Mouse (Mus musculus) liver (tissue): ENCODE data around the gene Gp5.
"Not testable (repeated sequence)": the region's sequence is repeated elsewhere in the genome, so short reads cannot be mapped to it uniquely, and the experiment has no call there.

ENCODE experiments used
- DNase-seq: peaks from one replicate; pipeline ENCODE4 v3.0.0-alpha.2; 2020; ENCODE audit warnings: mixed read lengths

Gp5 gene

DNA sequence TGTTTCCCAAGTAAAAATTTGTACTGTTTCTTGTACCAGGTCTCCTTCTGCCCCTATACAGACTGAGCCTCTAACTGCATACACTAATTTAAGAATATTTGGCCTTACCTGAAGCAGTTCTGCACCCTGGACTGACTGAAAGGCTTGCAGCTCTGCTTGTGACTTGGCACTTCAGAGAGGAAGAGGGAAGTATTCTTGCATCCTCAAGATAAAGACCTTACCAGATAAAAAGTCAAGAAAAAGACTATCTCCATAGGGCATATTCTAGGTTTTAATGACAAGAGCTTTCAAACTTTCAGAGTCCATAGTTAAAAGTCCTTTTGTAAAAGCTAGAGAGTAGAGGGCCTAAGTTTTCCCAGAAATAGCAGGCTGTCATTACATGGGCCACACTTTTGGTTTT is at the start of gene Gp5:
Gene Gp5, minus strand, starts transcription at position 133 of the 400 bp plus-strand sequence.
- no peak for DNase-seq

DNA sequence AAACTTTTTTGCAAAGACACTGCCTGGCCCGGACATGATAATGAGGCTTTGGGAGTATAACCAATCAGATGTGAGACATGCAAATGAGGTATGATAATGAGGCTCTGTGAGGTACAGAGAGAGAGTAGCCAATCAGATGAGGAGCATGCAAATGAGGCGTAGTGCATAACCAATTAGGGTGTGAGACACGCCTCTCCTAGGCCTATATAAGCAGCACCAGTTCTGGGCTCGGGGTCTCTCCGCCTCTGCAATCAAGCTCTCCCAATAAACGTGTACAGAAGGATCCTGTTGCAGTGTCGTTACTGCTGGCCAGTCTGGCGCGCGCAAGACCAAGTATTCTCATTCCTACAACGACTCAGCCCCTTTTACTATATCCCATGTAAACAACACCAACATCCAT is 42.9 kb upstream of the Gp5 start:
- DNase-seq: not testable (repeated sequence)

DNA sequence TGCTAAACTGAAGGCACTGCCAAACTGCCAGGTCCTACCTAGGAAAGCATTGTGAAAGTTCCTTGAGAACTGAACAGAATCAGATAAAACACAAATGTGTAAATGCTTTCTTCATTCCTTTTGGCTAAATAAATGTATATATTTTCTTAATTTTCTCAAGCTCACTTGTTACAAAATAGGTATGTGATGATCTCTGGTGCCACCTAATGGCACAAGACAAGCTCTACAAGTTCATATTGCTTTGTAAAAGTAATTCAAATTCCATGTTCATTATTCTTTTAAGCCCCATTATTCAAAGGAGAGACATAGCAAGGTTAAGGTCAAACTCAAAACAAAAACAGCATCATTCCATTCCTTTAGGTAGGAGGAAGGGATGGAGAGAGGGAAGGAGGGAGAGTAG is 3.7 kb upstream of the Gp5 start:
- DNase-seq: no peak

DNA sequence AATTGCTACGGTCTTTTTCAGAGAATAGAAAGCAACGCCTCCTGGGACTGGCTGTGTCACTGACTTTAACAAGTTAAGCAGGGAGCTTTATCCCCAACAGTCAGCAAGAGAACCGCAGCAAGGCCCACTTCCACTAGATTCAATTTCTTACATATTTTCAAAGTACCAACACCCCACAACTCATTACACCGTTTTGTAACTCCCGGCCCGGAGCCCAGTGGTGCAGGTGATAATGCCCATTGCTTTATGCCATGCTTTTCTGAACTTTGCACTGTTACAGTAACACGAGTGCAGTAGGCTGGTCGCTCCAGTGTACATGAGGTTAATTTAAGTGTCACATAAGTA is 436 bp downstream of the Gp5 start:
- DNase-seq: no peak

DNA sequence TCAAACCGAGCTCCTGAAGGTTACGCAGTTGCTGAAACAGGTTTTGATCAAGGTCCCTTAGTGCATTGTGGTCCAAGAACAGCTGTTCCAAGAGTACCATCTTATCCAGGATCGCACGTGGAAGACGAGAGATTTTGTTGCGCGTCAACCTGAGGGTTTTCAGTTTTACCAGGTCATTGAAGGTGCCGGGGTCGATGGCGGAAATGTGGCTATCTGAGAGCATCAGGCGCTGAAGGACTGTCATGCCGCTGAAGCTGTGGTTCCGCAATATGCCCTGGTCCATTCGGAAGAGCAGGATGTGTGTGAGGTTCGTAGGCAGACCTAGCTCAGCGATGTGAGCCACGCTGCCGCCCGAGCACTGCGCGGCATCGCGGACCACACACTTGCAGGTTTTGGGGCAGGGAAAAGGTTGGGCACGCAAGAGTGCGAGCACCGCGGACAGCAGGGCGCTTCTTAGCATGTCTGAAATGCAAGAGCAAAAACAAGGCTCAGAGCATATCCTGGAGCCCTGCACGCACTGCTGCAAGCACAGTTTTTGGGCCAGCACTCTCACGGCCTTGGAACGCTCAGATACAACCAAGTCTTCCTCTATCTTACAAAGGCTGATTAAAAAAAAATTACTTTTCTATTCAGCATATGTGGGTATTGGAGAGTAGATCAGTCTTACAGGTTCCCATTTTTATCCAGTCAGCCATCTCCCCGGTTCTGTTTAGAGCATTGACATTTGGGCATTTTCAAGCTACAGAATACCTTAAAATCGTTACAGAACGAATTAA is 996 bp downstream of the Gp5 start:
- no peak for DNase-seq

DNA sequence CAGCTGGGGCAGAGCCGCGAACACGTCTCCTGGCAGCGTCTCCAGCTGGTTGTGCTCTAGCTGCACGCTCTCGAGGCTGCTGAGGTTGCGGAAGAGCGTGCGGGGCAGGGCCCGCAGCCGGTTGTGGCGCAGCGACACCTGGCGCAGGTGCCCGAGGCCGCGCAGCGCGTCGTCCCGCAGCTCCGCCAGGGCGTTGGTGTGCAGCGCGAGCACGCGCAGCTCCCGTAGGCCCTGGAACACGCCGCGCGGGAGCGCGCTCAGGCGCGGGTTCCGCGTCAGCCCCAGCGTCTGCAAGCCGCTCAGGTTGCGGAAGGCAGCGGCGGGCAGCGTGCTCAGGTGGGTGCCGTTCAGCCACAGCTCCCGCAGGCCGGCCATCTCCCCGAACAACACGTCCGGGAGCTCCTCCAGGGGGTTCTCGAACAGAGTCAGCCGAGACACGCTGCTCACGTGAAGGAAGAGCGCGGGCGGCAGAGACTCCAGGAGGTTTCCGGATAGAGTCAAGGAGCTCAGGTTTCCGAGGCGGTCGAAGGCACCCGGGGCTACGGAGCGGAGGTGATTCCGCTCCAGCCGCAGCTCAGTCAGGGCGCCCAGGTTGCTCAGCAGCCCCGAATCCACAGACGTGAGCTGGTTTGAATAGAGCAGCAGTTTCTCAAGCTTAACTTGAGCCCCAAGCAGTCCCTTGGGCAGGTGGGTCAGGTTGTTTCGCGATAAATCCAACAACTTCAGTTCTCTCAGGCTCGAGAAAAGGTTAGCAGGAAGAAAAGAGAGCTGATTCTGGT is 1.8 kb downstream of the Gp5 start:
- DNase-seq: peak; percentile 53

DNA sequence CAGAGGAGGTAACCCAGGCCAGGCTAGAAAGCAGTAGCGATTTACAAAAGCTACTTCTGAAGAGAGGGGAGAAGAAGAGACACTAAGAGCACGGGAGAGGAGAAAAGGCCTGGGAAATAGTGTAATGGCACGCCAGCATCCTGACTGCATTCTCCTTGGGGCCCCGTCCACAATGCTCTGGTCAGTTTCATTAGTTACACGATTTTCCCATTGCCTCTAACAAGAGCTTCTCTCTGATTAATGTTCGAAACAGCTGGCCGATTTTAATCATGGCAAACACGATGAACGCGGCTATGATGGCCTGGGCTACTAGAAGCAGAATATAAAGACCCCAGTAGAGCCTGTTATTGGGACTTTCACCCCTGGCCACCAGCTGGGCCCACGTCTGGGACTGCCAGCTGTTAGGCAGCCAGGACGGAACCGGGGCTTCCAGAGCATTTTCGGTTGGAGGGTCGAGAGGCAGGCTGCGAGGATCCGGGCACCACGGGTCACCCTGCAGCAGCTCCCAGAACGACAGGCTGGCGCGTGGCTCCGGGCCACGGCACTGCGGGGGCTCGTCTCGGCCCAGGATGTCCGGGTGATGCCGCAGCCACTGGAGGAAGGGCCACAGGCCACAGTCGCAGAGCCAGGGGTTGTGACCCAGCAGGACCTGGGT is 2.5 kb downstream of the Gp5 start:
- no peak for DNase-seq

DNA sequence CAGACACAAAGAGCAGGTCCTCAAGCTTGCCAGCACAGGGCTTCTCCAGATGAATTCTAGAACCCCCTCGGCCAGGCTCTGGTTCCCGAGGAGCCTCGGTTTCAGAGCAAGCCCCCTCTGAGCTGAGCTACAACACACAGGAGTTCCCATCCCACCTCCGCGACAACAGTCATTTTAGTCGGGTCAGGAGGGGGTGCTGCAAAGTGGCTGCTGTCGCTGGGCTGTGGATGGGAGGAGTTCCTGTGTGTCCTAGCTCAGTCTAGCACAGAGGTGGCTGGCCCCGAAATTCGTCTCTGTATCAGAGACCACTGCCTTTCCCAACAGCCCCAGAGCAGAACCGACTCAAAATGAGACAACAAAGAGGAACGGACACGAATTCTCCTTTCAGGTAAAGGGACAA is 3.3 kb downstream of the Gp5 start:
- no peak for DNase-seq

DNA sequence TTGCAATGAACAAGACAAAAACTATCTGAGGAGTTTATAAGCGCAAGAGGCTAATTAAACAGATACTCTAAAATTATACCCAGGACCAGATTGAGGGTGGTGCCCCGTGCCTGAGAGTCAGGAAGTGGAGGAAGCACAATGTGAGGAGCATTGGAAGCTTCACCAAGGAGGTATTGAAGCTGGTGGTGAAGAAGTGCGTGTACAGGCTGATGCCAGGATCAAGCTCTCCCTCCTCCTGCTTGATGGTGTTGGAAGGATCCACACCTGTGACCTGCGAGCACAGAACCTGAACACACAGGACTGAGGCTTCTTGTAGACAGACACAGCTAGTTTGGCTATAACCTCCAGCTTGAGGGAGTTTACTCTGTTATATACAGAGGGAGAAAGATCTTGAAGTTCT is 4.5 kb downstream of the Gp5 start:
- DNase-seq: no peak

DNA sequence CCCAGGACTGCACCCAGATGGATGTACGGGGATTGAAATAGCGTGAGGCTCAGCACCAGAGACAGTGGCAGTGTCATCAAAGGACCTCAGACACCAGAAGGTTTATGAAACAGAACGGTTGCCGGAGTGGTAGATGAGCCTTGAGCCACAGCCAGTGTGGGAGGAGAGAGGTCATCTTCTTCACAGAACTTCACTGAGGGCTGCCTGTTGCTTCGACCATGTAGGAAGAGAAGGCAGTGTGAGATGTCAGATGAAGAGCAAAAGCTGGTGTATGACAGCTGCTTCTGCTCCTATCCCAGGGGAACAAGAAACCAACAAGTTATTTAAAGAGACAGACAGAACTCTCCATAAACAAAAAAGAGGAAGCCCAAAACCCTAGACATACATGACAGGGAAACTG is 6.3 kb downstream of the Gp5 start:
- DNase-seq: no peak

DNA sequence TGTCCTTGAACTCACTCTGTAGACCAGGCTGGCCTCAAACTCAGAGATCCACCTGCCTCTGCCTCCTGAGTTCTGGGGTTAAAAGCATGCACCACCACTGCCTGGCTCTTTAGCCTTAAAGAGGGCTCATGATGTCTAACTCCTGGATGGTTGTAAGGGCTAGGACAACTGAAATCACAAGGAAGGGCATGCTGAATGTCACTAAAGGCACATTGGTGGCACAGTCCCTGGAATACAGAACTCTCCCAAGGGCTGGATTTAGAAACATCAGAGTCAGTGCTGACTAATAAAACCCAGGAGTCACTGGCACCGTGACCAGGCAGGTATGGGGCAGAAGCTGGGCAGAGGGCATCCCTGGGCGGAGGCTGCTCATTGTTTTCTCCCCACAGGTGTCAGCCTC is 7.2 kb downstream of the Gp5 start:
- no peak for DNase-seq

DNA sequence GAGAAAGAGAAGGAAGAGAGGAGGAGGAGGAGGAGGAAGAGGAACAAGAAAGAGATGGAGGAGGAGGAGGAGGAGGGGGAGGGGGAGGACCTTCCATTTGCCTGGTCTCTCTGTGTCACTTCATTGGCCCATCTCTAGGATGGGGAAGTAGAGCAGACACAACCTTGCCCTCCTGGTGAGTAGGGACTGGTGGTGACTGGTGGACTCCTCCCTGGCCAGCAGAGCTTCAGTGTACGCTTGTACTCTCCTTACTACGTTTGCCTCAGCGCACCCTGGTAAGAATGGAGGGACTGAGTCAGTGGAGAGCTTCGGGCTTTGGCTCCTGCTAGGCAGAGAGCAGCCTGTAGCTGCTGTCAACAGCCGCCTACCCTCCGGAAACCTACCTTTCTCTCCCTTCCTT is 7.9 kb downstream of the Gp5 start:
- no peak for DNase-seq

DNA sequence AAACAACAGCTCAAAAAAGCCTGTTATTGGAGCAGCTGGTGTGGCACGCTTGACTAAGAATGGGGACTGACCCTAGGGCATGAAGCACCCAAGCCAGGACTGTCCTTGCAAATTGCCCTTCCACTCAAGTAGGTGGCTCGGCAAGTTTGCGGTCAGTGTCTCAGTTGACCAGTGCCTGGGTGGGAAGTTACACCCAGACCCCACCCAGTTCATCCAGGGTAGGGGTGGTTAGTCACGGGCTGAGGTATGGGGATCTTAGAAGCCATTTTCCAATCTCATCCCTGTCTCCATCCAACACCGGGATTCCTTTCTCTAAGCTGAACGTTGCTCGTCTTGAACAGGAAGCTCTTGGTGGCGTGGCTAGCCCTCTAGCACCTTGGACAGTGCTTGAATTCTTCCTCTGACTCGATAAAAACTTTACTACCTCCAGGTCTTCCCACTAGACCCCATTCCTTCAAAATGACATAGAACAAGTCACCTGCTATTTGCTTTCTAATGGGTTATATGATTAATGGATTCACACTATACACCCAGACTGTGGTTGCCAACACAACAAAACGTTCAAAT is 10.8 kb downstream of the Gp5 start:
- no peak for DNase-seq

DNA sequence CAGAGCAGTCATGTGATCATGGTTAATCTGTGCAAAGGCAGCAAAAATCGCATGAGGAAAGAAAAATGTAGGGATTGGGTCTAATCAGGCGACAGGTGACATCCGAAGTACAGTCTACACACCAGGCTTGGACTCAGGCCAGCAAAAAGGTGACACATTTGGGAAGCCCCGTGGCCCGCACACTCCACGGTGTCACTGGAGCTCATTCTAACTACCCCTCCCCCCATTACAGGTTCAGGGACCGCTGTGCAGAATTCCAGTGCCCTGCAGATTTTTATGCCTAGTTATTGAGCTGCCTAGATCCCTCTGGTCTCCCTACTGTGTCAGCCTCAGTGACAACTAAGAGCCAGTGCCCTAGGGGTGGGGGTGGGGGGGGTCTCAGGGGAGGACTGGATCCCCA is 13.1 kb downstream of the Gp5 start:
- DNase-seq: no peak

DNA sequence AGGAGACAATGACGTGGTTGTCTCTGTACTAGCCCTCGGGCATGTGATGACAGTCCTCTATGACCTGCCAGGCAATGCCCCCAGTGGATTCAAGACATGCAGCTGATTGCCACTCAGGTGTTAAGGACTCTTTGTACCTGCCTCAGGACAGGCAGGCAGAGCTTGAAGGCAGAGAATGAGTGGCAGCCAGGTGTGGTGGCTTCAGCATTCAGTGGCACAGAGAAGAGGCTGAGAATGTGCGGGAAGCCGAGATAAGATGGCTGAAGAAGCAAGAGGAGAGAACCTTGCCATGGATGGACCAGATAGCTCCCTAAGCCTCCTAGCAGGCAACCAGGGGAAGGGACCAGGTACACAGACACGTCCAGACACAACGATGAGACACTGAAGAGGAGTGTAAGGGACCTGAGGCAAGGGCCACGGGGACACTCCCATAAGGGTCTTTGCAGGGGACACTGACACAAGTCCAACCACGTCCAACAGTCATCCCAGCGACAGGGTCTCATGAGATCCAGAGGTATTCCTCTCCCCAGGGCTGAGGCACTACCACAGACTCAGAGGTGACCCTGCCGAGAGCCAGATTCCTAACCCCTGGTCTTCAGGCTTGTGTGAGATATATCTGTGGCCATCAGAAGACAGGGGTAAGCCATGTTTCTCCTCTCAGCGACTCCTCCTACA is 13.8 kb downstream of the Gp5 start:
- DNase-seq: no peak

DNA sequence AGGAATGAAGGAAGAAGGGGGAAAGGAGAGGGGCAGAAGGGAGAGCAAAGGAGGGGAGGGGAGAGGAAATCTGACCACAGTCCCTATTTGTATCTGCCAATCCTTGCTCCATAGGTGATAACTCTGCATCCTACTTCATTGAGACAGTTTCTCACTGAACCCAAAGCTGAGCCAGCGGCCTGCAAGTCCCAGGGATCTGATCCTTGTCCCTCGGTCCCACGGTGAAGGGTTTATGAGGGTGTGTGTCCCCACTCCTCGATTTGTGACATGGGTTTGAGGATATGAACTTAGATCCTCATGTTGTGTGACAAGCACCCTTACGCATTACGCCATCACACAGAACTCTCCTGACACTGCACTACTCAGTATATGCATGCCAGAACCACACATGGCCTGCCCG is 15.5 kb downstream of the Gp5 start:
- no peak for DNase-seq

DNA sequence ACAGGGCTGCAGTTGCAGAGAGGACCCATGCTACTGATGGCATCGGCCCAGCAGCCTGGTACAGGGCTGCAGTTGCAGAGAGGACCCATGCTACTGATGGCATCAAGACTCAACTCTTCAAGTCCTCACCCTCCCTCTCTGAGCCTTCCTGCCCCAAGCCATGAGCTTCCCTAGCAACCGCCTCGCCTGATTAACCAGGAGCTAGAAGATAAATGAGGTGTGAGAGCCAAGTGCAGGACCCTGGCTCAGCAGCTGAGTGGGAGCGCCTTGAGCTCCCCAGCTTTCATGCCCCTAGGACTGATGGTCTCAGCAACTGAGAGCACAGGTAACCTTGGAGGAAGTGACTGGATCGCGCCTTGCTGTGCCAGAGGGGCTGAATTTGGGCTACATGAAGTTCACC is 20.1 kb downstream of the Gp5 start:
- DNase-seq: no peak

DNA sequence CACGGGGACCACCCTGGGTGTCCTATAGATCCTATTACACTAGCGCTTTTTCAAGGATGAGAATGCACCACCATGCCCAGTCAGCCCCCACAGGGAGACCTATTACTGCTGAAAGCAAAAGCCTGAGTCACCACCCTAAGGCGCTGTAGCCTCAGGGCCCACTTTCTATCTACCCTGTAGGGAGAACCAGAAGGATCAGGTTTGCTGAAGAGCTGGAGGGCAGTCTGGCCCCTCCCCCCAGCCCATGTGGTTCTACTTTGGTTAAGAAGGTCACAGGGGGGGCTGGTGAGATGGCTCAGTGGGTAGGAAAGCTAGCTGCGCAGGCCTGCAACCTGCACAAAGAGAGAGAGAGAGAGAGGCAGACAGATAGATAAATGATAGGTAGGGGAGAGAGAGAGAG is 24.9 kb downstream of the Gp5 start:
- DNase-seq: no peak

DNA sequence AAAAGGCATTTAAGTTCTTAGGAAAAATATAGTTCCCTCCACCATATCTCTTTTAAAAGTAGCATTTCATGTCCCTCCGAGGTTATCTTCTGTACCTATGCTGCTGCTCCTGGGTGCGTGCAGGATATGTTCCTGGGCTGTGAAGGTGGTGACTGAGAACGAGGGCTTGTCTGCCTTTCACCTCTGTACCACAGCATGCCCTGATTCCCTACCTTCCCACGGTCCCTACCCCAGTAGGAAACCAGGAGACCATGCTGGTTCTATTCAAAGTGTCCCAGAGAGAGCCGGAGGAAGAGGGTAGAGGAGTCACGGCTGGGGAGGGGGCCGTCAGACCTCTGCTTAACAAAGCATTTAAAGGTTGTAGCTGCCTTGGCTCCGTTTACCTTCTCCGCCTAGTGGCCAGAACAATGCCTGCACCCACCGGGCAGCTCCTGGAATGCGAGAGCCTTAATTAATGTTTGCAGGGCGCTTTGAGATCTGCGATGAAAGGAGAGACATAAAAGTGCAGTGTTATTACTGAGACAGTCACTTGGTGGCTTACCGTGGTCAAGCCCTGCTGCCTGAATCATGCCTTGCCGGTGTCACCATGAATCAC is 26.7 kb downstream of the Gp5 start:
- DNase-seq: peak; percentile 46

DNA sequence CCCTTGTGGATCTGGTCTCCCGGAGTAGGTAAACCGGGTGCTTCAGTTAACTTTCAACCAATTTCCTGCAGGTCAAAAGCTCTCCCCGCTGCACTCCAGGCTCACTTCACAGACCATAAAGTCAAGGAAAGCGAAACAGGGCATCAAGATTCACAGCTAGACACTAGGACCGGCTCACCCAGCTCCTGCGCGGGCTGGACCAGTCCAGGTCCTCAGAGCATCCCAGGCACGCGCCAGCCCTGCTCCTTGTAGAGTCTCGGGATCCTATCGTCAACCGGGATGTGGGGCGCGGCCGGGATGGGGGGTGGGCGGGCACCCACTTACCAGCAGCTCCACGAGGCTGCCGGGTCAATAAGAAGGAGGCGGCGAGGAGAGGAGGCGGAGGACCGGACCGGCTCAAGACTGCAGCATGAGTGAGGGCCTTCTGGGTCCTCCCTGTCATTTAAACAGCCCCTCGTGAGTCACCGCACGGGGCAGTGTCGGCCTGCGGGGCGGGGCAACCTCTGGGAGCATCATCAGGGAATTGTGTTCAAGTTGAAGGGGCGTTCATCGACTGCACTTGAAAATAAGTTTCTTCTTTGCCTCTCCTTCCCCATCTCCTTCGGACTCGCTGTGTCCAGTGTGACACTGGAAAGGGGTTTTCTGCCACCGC is 27.6 kb downstream of the Gp5 start, which contains the start of gene Lrrc15:
Gene Lrrc15, minus strand, starts transcription at position 413 of the 652 bp plus-strand sequence.
- DNase-seq: no peak

DNA sequence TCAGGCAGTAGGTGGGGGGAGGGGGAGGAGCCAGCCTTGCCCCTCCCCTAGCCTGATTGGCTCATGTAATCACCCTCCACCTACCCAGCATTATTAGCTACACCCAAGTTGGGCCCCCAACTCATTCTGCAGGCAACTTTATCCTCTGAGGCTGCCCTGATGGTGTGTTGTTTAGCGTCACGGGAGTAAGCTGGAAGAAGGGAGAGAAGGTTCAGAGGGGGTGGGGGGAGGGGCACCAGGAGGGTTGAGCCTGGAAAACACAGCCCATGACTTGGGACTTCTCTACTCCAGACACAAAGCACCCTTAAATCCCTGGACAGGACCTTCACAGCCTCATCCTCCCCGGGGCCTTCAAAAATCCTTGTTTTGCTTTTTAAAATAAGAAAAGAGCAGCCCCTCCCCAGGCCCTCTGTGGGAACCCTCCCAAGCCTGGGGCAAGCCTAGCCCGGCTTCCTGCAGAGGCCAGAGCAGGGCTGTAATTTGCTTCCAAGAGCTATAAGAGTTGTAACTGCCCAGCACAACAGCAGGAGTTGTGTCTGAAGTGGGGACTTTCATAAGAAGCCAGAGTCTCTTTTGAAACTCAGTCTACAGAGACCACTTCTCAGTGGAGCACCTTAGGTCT is 29.8 kb downstream of the Gp5 start:
- no peak for DNase-seq

DNA sequence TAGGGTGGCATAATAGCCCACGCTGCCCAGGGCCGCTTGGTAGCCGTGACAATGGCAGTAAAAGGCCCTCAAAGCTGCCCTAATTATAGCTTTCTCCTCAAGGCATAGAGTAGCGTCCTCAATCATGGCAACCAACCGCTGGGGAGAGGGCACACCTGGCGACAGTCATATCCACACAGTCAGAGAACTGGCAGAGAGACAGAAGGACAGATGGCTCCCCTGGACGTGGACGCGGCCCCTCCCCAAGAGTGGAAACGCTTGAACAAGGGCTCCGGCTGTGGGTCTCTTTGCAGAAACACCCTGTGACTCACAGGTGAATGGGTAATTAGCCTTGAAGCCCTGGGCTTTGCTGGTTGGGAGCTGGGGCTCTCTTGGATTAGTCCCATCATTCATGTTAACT is 32.2 kb downstream of the Gp5 start:
- DNase-seq: no peak
